Mouse (Mus musculus): ENCODE data around the gene Eef1g. TPM values are rescaled to one million over a fixed set of nuclear protein-coding genes. Genes with fewer than 3 reads are reported as not detected.
"Not testable (repeated sequence)": the region's sequence is repeated elsewhere in the genome, so short reads cannot be mapped to it uniquely, and the experiment has no call there.

The Eef1g gene
- polyA plus RNA-seq, 1 experiment: 5.4 TPM

DNA sequence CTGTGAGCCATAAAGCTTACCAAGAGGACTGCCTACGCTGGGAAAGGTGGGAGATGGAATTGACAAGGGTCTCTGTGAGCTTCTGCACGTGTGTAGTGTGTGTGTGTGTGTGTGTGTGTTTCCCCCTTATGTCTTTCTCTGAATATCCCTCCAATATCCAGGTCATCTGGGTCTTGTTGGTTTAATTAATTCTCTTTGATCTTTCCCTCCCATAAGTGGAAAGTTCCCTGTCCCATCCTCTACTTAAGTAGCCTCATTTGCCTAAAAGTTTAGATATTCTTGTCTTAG is 26.7 kb downstream of the Eef1g start:
- TF ChIP-seq GATA1 (IDR thresholded peaks at IDR 0.05; ENCODE audit: low read length): no peak
- no peak for TF ChIP-seq TAL1 (IDR thresholded peaks at IDR 0.05; ENCODE audit: low read length)
- H3K4me3 ChIP-seq (replicated peaks): no peak overlapping the region
- no peaks in the 10 kb centered on the region for H3K9me3 ChIP-seq (ENCODE audit: control insufficient read depth, low read length)
- peaks cover 34% of the 10 kb centered on the region for H3K27me3 ChIP-seq (ENCODE audit: control insufficient read depth)
- H3K36me3 ChIP-seq (ENCODE audit: control insufficient read depth): no peaks in the 10 kb centered on the region
- peaks cover 43% of the 10 kb centered on the region for H3K4me1 ChIP-seq (ENCODE audit: control insufficient read depth)

DNA sequence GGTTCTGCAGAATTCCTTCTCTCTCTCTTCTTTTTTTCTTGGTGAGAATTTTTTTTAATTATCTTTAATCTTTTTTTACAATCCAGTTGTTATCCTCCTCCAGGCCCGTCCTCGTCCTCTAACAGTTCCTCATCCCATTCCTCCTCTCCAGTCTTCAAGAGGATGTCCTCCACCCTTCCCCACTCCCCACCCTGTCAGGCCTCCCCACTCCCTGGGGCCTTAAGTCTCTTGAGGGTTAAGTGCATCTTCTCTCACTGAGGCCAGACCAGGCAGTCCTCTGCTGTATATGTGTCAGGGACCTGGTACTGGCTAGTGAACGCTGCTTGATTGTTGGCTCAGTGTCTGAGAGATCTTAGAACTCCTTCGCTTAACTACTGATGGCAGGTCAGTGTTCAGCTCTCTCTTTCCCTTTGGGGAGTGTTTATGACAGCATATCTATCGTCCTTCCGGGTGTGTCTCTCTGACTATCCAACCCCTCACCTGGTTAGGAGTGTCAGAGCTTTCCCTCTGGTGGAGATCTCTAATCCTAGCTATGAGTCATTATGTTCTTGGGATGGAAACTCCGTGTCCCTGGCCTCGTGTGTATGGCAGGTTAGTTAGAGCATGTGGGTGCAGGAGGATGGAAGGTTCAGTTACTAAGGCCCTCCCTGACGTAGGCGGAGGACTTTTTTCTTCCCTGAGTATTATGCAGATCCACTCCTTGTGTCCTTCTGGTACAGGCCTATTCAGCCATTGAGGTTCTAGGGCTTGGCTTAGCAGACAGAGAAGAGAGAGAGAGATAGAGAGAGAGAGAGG is 28.2 kb downstream of the Eef1g start:
- Histone ChIP-seq H3K36me3 (ENCODE audit: control insufficient read depth) (no peaks in the 10 kb centered on the region), H3K9me3 (ENCODE audit: control insufficient read depth, low read length) (no peaks in the 10 kb centered on the region), H3K27me3 (ENCODE audit: control insufficient read depth) (peaks cover 20% of the 10 kb centered on the region), H3K4me1 (ENCODE audit: control insufficient read depth) (peaks cover 34% of the 10 kb centered on the region), H3K4me3 (replicated peaks) (no peak overlapping the region)
- no peak for TF ChIP-seq TAL1 (IDR thresholded peaks at IDR 0.05; ENCODE audit: low read length)
- no peak for TF ChIP-seq GATA1 (IDR thresholded peaks at IDR 0.05; ENCODE audit: low read length)

DNA sequence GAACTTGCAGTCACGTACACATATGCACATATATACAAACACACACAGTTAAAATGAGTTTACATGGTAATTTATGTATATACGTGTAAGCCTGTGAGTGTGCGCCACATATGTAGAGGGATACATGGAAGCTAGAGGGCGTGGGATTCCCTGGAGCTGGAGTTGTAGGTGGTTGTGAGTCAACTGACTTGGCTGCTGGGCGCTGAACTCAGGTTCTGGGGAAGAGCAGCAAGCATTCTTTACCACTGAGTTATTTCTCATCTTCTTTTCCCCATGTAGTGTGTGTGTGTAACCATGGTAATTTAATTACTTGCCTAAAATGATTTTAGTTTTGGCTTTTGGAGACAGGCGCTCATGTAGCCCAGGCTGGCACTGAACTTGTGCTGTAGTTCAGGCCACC is 29.8 kb downstream of the Eef1g start:
- Histone ChIP-seq H3K9me3 (ENCODE audit: control insufficient read depth, low read length) (no peaks in the 10 kb centered on the region), H3K27me3 (ENCODE audit: control insufficient read depth) (peaks cover 4% of the 10 kb centered on the region), H3K4me1 (ENCODE audit: control insufficient read depth) (peaks cover 29% of the 10 kb centered on the region), H3K36me3 (ENCODE audit: control insufficient read depth) (no peaks in the 10 kb centered on the region), H3K4me3 (replicated peaks) (no peak overlapping the region)
- TF ChIP-seq GATA1 (IDR thresholded peaks at IDR 0.05; ENCODE audit: low read length) (no peak), TAL1 (IDR thresholded peaks at IDR 0.05; ENCODE audit: low read length) (no peak)

DNA sequence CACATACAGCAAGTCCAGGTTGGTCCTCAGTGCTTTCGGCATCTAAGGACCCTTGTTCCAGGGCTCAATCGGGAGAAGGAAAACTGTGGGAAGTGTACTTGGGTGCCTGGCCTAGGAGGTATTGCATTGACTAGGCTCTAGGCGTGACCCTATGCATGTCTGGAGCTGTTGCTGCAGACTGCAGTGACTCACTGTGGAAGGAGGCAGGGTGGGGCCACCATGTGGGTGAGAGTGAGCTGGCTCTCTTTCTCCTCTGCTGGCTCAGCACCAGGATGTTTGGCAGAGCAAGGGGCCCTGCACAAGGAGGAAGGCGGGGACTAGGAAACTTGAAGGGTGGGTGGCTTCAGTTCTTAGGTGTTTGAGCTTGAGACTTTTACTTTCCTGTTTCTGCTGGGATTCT is 30.7 kb downstream of the Eef1g start:
- Histone ChIP-seq H3K4me3 (replicated peaks) (no peak overlapping the region), H3K4me1 (ENCODE audit: control insufficient read depth) (peaks cover 29% of the 10 kb centered on the region), H3K27me3 (ENCODE audit: control insufficient read depth) (no peaks in the 10 kb centered on the region; the same call in 1 of the 2 replicates), H3K36me3 (ENCODE audit: control insufficient read depth) (no peaks in the 10 kb centered on the region), H3K9me3 (ENCODE audit: control insufficient read depth, low read length) (no peaks in the 10 kb centered on the region)
- TF ChIP-seq TAL1 (IDR thresholded peaks at IDR 0.05; ENCODE audit: low read length) (no peak), GATA1 (IDR thresholded peaks at IDR 0.05; ENCODE audit: low read length) (no peak)

DNA sequence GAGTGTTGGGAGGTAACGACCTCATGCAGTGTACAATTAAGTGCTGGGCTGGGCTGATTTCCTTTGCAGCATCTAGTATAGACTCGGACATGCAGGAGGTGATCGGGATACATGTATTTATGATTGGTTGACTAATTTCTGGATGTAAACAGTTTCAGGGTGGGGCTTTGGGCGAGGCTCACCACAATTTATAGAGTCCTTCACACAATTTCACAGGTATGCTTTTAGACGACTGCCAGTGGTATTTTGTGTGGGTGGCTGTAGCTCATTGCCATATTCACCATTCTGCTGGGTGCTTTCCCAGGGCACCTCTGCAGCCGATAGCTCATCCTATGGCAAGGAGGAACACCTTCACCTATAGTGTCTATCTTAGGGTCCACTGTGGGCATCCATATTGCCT is 31.7 kb downstream of the Eef1g start:
- H3K4me1 ChIP-seq (ENCODE audit: control insufficient read depth): peaks cover 23% of the 10 kb centered on the region
- TF ChIP-seq TAL1 (IDR thresholded peaks at IDR 0.05; ENCODE audit: low read length) (no peak), GATA1 (IDR thresholded peaks at IDR 0.05; ENCODE audit: low read length) (no peak)
- no peaks in the 10 kb centered on the region for H3K9me3 ChIP-seq (ENCODE audit: control insufficient read depth, low read length)

DNA sequence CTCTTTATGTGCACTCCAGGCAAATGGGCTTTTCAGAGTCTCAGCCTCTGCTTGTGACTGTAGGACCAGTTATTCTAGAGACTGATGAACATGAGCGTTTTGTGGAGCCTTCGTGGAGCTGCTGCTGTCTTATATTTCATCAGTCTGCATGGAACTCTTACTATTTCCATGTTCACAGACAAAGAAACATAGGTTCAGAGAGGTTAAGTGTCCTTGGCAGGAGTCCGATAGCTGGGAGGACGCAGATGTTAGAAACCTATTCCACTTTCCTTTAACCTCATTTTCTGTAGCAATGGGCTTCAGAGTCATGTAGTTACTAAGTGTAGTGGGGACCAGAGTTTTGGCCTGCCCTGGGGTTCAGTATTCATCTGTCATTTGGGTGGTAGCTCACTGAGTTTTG is 32.4 kb downstream of the Eef1g start:
- Histone ChIP-seq H3K4me3 (replicated peaks) (no peak overlapping the region), H3K27me3 (ENCODE audit: control insufficient read depth) (no peaks in the 10 kb centered on the region), H3K9me3 (ENCODE audit: control insufficient read depth, low read length) (no peaks in the 10 kb centered on the region), H3K4me1 (ENCODE audit: control insufficient read depth) (peaks cover 23% of the 10 kb centered on the region), H3K36me3 (ENCODE audit: control insufficient read depth) (no peaks in the 10 kb centered on the region)
- TF ChIP-seq TAL1 (IDR thresholded peaks at IDR 0.05; ENCODE audit: low read length): no peak
- no peak for TF ChIP-seq GATA1 (IDR thresholded peaks at IDR 0.05; ENCODE audit: low read length)

More for the DNA sequence above, 31.7 kb downstream of the Eef1g start:
- Histone ChIP-seq H3K27me3 (ENCODE audit: control insufficient read depth) (no peaks in the 10 kb centered on the region), H3K4me3 (replicated peaks) (no peak overlapping the region), H3K36me3 (ENCODE audit: control insufficient read depth) (no peaks in the 10 kb centered on the region)

DNA sequence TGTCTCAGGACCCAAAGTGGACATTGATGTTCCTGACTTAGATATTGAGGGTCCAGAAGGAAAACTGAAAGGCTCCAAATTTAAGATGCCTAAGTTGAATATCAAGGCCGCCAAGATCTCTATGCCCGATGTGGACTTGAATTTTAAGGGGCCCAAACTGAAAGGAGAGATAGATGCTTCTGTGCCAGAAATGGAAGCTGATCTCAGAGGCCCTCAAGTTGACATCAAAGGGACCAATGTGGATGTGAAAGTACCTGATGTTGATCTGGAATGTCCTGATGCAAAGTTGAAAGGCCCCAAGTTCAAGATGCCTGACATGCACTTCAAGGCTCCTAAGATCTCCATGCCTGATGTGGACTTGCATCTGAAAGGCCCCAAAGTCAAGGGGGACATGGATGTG is 40.1 kb downstream of the Eef1g start:
- not testable (repeated sequence) for H3K27me3 ChIP-seq (ENCODE audit: control insufficient read depth); H3K4me3 ChIP-seq (replicated peaks); H3K4me1 ChIP-seq (ENCODE audit: control insufficient read depth); H3K9me3 ChIP-seq (ENCODE audit: control insufficient read depth, low read length); H3K36me3 ChIP-seq (ENCODE audit: control insufficient read depth)

DNA sequence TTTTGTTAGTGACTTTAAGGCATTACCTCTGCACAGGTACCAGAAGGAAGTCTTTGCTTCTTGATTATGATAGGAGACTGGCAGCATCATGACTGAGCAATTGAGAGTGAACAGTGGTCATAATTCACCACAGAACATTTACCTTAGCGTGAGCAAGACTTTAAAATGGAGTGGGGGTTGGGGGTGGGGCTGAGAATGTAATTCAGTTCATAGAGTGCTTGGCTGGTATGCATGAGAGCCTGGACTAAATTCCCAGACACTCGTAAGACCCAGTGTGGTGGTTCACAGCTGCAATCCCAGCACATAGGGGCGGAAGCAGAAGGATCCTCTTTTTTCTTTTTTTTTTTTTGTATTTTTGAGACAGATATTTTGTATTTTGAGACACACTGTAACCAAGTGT is 52.5 kb downstream of the Eef1g start:
- TF ChIP-seq TAL1 (IDR thresholded peaks at IDR 0.05; ENCODE audit: low read length) (no peak), GATA1 (IDR thresholded peaks at IDR 0.05; ENCODE audit: low read length) (no peak)
- Histone ChIP-seq H3K4me1 (ENCODE audit: control insufficient read depth) (no peaks in the 10 kb centered on the region), H3K36me3 (ENCODE audit: control insufficient read depth) (no peaks in the 10 kb centered on the region), H3K9me3 (ENCODE audit: control insufficient read depth, low read length) (no peaks in the 10 kb centered on the region), H3K27me3 (ENCODE audit: control insufficient read depth) (no peaks in the 10 kb centered on the region; the same call in 1 of the 2 replicates), H3K4me3 (replicated peaks) (no peak overlapping the region)

DNA sequence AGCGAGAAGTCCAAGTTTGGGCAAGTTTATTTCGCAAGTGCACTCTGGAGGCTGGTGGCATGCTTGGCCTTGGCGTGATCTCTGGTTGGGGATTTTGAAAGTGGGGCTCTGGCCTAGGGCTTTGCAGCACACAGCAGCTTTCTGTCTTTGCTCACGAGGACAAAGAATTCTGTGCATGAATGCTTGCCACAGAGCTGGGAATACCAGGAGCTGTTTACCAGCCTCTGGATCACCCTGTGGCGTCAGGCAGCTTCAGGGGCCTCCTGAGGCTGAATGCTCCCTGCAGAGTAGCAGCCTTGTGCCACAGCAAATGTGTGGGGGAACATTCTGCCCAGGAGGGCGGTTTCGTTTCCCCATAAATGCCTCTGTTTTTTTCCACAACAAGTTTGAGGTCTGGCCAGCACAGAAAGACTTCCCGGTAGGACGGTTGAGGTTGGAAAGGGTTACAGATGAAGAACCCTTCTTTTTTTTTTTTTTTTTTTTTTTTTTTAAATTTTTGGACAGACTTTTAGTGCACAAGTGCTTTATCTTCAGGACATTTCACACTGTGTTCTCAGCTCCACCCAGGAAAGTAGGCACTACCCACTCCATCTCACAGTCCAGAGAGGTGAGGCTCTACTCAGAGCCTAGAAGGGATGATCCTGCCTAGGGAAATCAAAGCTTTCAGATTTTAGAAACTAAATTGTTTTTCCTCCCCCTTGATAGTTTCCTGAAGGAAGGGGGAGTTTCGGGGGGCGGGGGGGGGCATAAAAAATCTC is 56.4 kb downstream of the Eef1g start:
- no peaks in the 10 kb centered on the region for H3K9me3 ChIP-seq (ENCODE audit: control insufficient read depth, low read length)
- no peaks in the 10 kb centered on the region for H3K27me3 ChIP-seq (ENCODE audit: control insufficient read depth)
- no peak for TF ChIP-seq GATA1 (IDR thresholded peaks at IDR 0.05; ENCODE audit: low read length)

More for the DNA sequence above, 56.4 kb downstream of the Eef1g start:
- Histone ChIP-seq H3K4me3 (replicated peaks) (no peak overlapping the region), H3K4me1 (ENCODE audit: control insufficient read depth) (no peaks in the 10 kb centered on the region), H3K36me3 (ENCODE audit: control insufficient read depth) (no peaks in the 10 kb centered on the region)
